Mouse (Mus musculus) c-Kit-positive CD71-negative TER-119-negative erythroid progenitor cells, embryonic 14.5 days (primary cell): Measurements from ENCODE around the gene Atg16l2.

ENCODE experiments used
- DNase-seq: peaks from one replicate; pipeline ENCODE4 v3.0.0-alpha.2; 2013; ENCODE audit warnings: low read depth

Gene Atg16l2

GRCm38 (mm10) chr7:101216724-101217123, 85.3 kb downstream of the Atg16l2 start:
- no peak for DNase-seq

GRCm38 (mm10) chr7:101213515-101214263, 88.4 kb downstream of the Atg16l2 start:
- DNase-seq = no peak
